Comparison of ENCODE assay signal across 30 mouse cellular contexts in genomic region chr2:13496087-13496486, GRCm38 (mm10). TPM values are rescaled to one million over a fixed set of nuclear protein-coding genes. Genes with fewer than 3 reads are reported as not detected.
A peak's percentile ranks its signal among the peaks of the same experiment; 100 is the strongest.
DNase-seq lines count a peak whose midpoint lies in the region; ATAC-seq lines count a peak whose summit lies in the region.
"Had no signal": no experiment of that assay in that cellular context is flagged by ENCODE, and none has a peak within 500 bp of the region (broad histone marks: within the 10 kb centered on the region; RNA-seq: fewer than 3 reads in every experiment).

No protein-coding gene starts in this region.

- no peak for DNase-seq in heart, embryonic 10.5 days (ENCODE audit: low spot score)
- DNase-seq in lung, postnatal 25 days (ENCODE audit: low spot score), result peak; percentile 13
- DNase-seq in lung, postnatal 36 days, result no peak
- DNase-seq in gastrocnemius, adult 18-20 months (ENCODE audit: low spot score), result no peak
- DNase-seq: adrenal gland, adult 2 months; adrenal gland, postnatal 36 days; cerebellum, adult 11 months; cerebellum, adult 9-11 months; gastrocnemius, postnatal 36 days; heart, adult 2 months; heart, postnatal 36 days; kidney, adult 11 months; kidney, postnatal 14 days; layer of hippocampus, adult 9-11 months; liver; lung, adult 2 months; lung, postnatal 14 days; retina, postnatal 1 day; right cerebral cortex, postnatal 14 days had no signal

- H3K27me3 ChIP-seq in heart, embryonic 13.5 days (replicated peaks), result no peaks in the 10 kb centered on the region
- no peaks in the 10 kb centered on the region for H3K27me3 ChIP-seq in heart, embryonic 10.5 days (ENCODE audit: insufficient read depth, poor library complexity, severe bottlenecking)
- no peaks in the 10 kb centered on the region for H3K27me3 ChIP-seq in hindbrain, embryonic 13.5 days
- H3K27me3 ChIP-seq: heart, embryonic 15.5 days; hindbrain, embryonic 12.5 days; midbrain, embryonic 15.5 days; neural tube, embryonic 15.5 days had no signal

- H3K9ac ChIP-seq in heart, embryonic 13.5 days, result no peak overlapping the region
- no peak overlapping the region for H3K9ac ChIP-seq in hindbrain, embryonic 13.5 days
- H3K9ac ChIP-seq: heart, embryonic 15.5 days; hindbrain, embryonic 12.5 days; midbrain, embryonic 15.5 days; neural tube, embryonic 15.5 days had no signal

- no peak for ATAC-seq in heart, embryonic 13.5 days (ENCODE audit: extremely low read depth, insufficient number of reproducible peaks, low FRiP score, low TSS enrichment)
- ATAC-seq in granulocyte monocyte progenitor cell, adult 5-6 weeks (replicated peaks; ENCODE audit: poor library complexity, severe bottlenecking), result peak; percentile 91
- no peak for ATAC-seq in hindbrain, embryonic 13.5 days (ENCODE audit: low FRiP score)
- ATAC-seq: activated CD4-positive, CD25-positive, alpha-beta regulatory T cell, adult 4 months; CD4-positive, CD25-positive, alpha-beta regulatory T cell, adult 4 months; forebrain, embryonic 16.5 days; midbrain, embryonic 15.5 days had no signal

- no peak overlapping the region for H3K4me3 ChIP-seq in heart, embryonic 13.5 days
- no peak overlapping the region for H3K4me3 ChIP-seq in heart, embryonic 10.5 days
- no peak overlapping the region for H3K4me3 ChIP-seq in hindbrain, embryonic 13.5 days
- H3K4me3 ChIP-seq: erythroblast, embryonic 14.5 days; heart, adult 2 months; heart, embryonic 15.5 days; hindbrain, embryonic 12.5 days; midbrain, embryonic 15.5 days; neural tube, embryonic 15.5 days had no signal

- no peak overlapping the region for H3K4me2 ChIP-seq in heart, embryonic 13.5 days
- H3K4me2 ChIP-seq in hindbrain, embryonic 13.5 days, result no peak overlapping the region
- H3K4me2 ChIP-seq: heart, embryonic 15.5 days; hindbrain, embryonic 12.5 days; midbrain, embryonic 15.5 days; neural tube, embryonic 15.5 days had no signal

- 0 out of 2 replicates have a peak overlapping the region, but pooled peaks have one; percentile 39 for H3K27ac ChIP-seq in heart, embryonic 13.5 days (replicated peaks)
- no peak overlapping the region for H3K27ac ChIP-seq in heart, embryonic 10.5 days
- no peak overlapping the region for H3K27ac ChIP-seq in hindbrain, embryonic 13.5 days
- H3K27ac ChIP-seq: heart, adult 2 months; heart, embryonic 15.5 days; hindbrain, embryonic 12.5 days; midbrain, embryonic 15.5 days; neural tube, embryonic 15.5 days had no signal

- peaks cover 12% of the 10 kb centered on the region; the same call in 1 of the 2 replicates for H3K4me1 ChIP-seq in heart, embryonic 13.5 days
- H3K4me1 ChIP-seq in heart, embryonic 10.5 days, result peaks cover 6% of the 10 kb centered on the region; the same call in 1 of the 2 replicates
- no peaks in the 10 kb centered on the region for H3K4me1 ChIP-seq in hindbrain, embryonic 13.5 days (replicated peaks)
- H3K4me1 ChIP-seq: neural tube, embryonic 15.5 days had no signal

- 35% methylated on average over 2 of the region's 2 CpGs for WGBS in heart, embryonic 13.5 days
- 47% methylated on average over 2 of the region's 2 CpGs for WGBS in heart, embryonic 10.5 days
- 85% methylated on average over 2 of the region's 2 CpGs for WGBS in hindbrain, embryonic 13.5 days

- no peaks in the 10 kb centered on the region for H3K36me3 ChIP-seq in heart, embryonic 13.5 days
- no peaks in the 10 kb centered on the region for H3K36me3 ChIP-seq in heart, embryonic 10.5 days
- no peaks in the 10 kb centered on the region for H3K36me3 ChIP-seq in hindbrain, embryonic 13.5 days
- H3K36me3 ChIP-seq: heart, embryonic 15.5 days; hindbrain, embryonic 12.5 days; midbrain, embryonic 15.5 days; neural tube, embryonic 15.5 days had no signal

- no peaks in the 10 kb centered on the region for H3K9me3 ChIP-seq in heart, embryonic 13.5 days
- no peaks in the 10 kb centered on the region for H3K9me3 ChIP-seq in heart, embryonic 10.5 days
- H3K9me3 ChIP-seq in hindbrain, embryonic 13.5 days, result no peaks in the 10 kb centered on the region
- H3K9me3 ChIP-seq: heart, embryonic 15.5 days; hindbrain, embryonic 12.5 days; midbrain, embryonic 15.5 days; neural tube, embryonic 15.5 days had no signal

RNA-seq across cellular contexts. Expression of gene Cubn, which starts 4.5 kb away (rescaled TPM):
- 0.31 and 0.36 TPM in 2 replicates for polyA plus RNA-seq in heart, embryonic 13.5 days (2015; fragmentation: Nextera tagmentation; extraction: Ambion mirVana)
- 0.32 and 0.34 TPM in 2 replicates for polyA plus RNA-seq in heart, embryonic 10.5 days (2016; fragmentation: Nextera tagmentation; extraction: Ambion mirVana)
- total RNA-seq in granulocyte monocyte progenitor cell, adult 5-6 weeks (2014; fragmentation: Nextera tagmentation), result not detected in 2 replicates
- total RNA-seq in granulocyte monocyte progenitor cell, adult 5-6 weeks (2017), result not detected in 2 replicates
- 0.19 and 0.22 TPM in 2 replicates for polyA plus RNA-seq in hindbrain, embryonic 13.5 days (2015; fragmentation: Nextera tagmentation; extraction: Ambion mirVana)
- total RNA-seq in gastrocnemius, adult 18-20 months (2021), result under 1 TPM; 0.05 to 0.16 TPM
- polyA plus RNA-seq: erythroblast, embryonic 14.5 days had no signal

RNA-seq across cellular contexts. Expression of gene Trdmt1, which starts 48.4 kb away (rescaled TPM):
- 9.3 and 9.4 TPM in 2 replicates for polyA plus RNA-seq in heart, embryonic 13.5 days (2015; fragmentation: Nextera tagmentation; extraction: Ambion mirVana)
- polyA plus RNA-seq in heart, embryonic 10.5 days (2016; fragmentation: Nextera tagmentation; extraction: Ambion mirVana), result 8.7 and 10.4 TPM in 2 replicates
- total RNA-seq in granulocyte monocyte progenitor cell, adult 5-6 weeks (2014; fragmentation: Nextera tagmentation), result 6.4 and 9.6 TPM in 2 replicates
- 9.9 and 24.3 TPM in 2 replicates for total RNA-seq in granulocyte monocyte progenitor cell, adult 5-6 weeks (2017)
- polyA plus RNA-seq in hindbrain, embryonic 13.5 days (2015; fragmentation: Nextera tagmentation; extraction: Ambion mirVana), result 7.8 and 9.7 TPM in 2 replicates
- 1 to 10 TPM; 4.6 to 4.8 TPM for total RNA-seq in gastrocnemius, adult 18-20 months (2021)
